Mouse (Mus musculus) midbrain, embryonic 12.5 days (tissue): ENCODE results near the gene Nmi. TPM values are rescaled to one million over a fixed set of nuclear protein-coding genes. Genes with fewer than 3 reads are reported as not detected.

ENCODE experiments used
- ATAC-seq: fragments of 200-750 bp; cut with Nextera tagmentation; 2 replicates; pipeline ENCODE4 v1.8.0; 2017; ENCODE audit warnings: low read depth, moderate TSS enrichment, moderate library complexity; ENCODE audit not compliant: low FRiP score
- H3K27ac ChIP-seq: fragments of 300-500 bp; sonication (generic); replicated peaks from 2 replicates; pipeline ENCODE4 v1.5.1; 2016; ENCODE audit warnings: mild to moderate bottlenecking
- H3K27me3 ChIP-seq: fragments of 300-500 bp; sonication (generic); 2 replicates; pipeline ENCODE4 v1.6.1; 2016; ENCODE audit warnings: mild to moderate bottlenecking
- H3K36me3 ChIP-seq: fragments of 300-500 bp; sonication (generic); 2 replicates; pipeline ENCODE4 v1.6.1; 2016
- H3K4me1 ChIP-seq: fragments of 300-500 bp; sonication (generic); 2 replicates; pipeline ENCODE4 v1.6.1; 2016
- H3K4me2 ChIP-seq: fragments of 300-500 bp; sonication (generic); replicated peaks from 2 replicates; pipeline ENCODE4 v1.6.1; 2016; ENCODE audit warnings: mild to moderate bottlenecking, moderate library complexity
- H3K4me3 ChIP-seq: fragments of 300-500 bp; sonication (generic); 2 replicates; pipeline ENCODE4 v1.5.1; 2016; ENCODE audit warnings: mild to moderate bottlenecking
- H3K9ac ChIP-seq: fragments of 300-500 bp; sonication (generic); replicated peaks from 2 replicates; pipeline ENCODE4 v1.6.1; 2016; ENCODE audit warnings: mild to moderate bottlenecking, moderate library complexity
- H3K9me3 ChIP-seq: fragments of 300-500 bp; sonication (generic); 2 replicates; pipeline ENCODE4 v1.6.1; 2016; ENCODE audit warnings: mild to moderate bottlenecking
- WGBS: fragments of 180-500 bp; shearing (Covaris S2); methylation state at CpG from one replicate; pipeline ENCODE4 v1.1.7; 2016; 5-methylcytosine and 5-hydroxymethylcytosine counted together
- polyA plus RNA-seq: library from polyadenylated mRNA; unstranded; fragments of >200 nt; fragmentation: Nextera tagmentation; extraction: Ambion mirVana; gene quantifications from 2 replicates; pipeline ENCODE4 v1.2.1, GENCODE M21; 2016

The Nmi gene
- polyA plus RNA-seq, 1 experiment from 2014 or later = 5.1 TPM

DNA sequence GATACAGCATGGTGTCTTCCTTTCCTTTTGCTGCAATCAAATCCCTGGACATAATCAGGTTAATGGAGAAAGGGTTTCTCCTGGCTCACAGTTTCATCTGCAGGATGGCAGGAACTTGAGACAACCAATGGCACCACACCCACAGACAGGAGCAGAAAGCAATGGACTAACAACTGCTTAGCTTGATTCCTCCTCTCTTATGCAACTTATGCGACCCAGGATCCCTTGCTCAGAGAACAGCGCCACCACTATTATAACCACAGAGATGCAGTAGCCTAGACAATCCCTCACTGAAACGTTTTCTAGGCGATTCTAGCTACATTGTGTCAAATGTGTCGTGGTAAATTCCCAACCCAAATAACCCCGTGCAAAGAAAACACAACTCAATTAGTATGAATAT is 36.3 kb downstream of the Nmi start:
- Histone ChIP-seq H3K36me3 (no peaks in the 10 kb centered on the region), H3K4me1 (peaks cover 8% of the 10 kb centered on the region), H3K4me3 (no peak overlapping the region), H3K27me3 (peaks cover 9% of the 10 kb centered on the region), H3K27ac (no peak overlapping the region), H3K4me2 (no peak overlapping the region), H3K9ac (no peak overlapping the region), H3K9me3 (no peaks in the 10 kb centered on the region)
- ATAC-seq = no peak
- WGBS = 75% methylated on average over 6 of the region's 6 CpGs

DNA sequence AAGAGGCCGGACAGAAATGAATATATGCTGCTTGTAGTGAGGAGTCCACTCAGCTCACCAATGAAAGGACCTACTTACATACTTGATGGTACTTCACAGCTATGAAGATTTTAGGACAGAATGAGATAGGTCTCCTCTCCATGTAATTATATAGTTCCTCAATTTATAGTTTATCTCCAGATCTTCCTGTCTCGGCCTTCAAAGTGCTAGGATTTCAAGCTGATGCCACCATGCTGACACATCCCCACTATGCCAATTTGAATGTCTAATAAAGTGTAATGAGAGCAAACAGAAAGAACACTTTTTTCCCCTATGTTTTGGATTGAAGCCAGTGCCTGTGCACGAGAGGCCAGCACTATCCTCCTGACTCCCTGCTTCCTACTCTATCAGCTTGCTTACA is 36.7 kb downstream of the Nmi start:
- H3K27ac ChIP-seq = no peak overlapping the region
- H3K27me3 ChIP-seq = peaks cover 9% of the 10 kb centered on the region
- no peaks in the 10 kb centered on the region for H3K36me3 ChIP-seq
- no peaks in the 10 kb centered on the region for H3K9me3 ChIP-seq
- no peak overlapping the region for H3K4me2 ChIP-seq
- no peak overlapping the region for H3K9ac ChIP-seq
- H3K4me1 ChIP-seq = peaks cover 8% of the 10 kb centered on the region
- 90% methylated on average over 3 of the region's 3 CpGs for WGBS
- no peak for ATAC-seq
- no peak overlapping the region for H3K4me3 ChIP-seq

DNA sequence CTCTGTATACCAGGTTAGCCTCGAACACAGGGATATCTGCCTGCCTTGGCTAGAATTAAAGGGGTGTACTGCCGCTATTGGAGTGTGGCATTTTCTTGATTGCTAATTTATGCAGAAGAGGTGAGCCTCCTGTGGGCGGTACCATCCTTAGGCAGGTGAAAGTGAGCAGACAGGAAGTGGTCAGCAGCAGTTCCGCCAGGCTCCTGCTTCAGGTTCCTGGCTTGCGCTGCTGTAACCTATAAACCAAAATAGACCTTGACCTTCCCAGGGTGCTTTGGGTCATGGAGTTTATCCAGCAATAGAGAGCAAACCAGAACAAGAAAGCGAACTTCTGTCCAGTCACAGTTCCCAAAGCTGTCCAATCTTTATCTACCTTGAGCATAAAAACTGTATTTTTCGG is 37.4 kb downstream of the Nmi start:
- H3K27ac ChIP-seq = no peak overlapping the region
- H3K36me3 ChIP-seq = no peaks in the 10 kb centered on the region
- H3K27me3 ChIP-seq = peaks cover 9% of the 10 kb centered on the region
- H3K4me2 ChIP-seq = no peak overlapping the region
- H3K9ac ChIP-seq = no peak overlapping the region
- ATAC-seq = no peak
- no peak overlapping the region for H3K4me3 ChIP-seq
- no peaks in the 10 kb centered on the region for H3K9me3 ChIP-seq
- H3K4me1 ChIP-seq = peaks cover 8% of the 10 kb centered on the region
- WGBS = 91% methylated on average over 7 of the region's 7 CpGs

DNA sequence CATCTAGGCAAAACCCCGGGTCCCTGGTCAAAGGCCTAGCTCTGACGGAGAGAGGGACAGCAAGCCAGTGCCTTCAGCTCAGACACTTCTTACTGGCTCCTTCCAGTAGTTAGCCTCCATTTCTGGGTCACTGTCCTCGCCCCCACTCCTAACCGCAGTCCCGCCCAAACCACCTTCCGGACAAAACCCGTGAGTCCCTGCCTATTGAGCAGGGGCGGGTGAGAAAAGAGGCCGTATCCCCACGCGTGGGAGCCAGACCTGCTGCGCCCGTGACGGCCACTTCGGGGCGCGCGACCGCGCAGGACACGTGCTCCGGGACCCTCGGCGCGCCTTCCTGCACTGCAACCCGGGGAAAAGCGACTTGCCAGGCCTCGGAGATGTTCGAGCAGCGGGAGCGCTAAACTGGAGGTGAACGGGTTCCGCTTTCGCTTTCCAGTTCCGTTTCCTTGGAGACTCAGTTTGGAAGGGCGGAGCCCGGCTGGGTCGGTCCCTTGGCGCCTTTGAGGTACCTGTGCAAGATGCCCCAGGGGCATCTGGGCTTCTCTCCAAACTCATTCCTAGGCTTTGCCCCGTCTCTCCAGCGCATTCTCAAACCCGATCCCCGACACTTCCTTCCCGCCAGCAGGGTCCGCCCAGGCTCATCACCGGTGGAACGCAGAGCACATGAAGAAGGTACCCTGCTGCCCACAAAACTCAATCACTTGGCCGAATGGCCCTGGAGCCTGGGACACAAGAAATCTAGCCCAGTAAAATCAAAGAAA is 38.5 kb downstream of the Nmi start, which contains the start of gene Rbm43:
TSS of gene Rbm43 (minus strand) at position 590 of the 761 bp plus-strand sequence.
- WGBS = 2% methylated on average over 46 of the region's 48 CpGs
- Histone ChIP-seq H3K36me3 (no peaks in the 10 kb centered on the region), H3K27ac (no peak within 1 kb of the TSS)

DNA sequence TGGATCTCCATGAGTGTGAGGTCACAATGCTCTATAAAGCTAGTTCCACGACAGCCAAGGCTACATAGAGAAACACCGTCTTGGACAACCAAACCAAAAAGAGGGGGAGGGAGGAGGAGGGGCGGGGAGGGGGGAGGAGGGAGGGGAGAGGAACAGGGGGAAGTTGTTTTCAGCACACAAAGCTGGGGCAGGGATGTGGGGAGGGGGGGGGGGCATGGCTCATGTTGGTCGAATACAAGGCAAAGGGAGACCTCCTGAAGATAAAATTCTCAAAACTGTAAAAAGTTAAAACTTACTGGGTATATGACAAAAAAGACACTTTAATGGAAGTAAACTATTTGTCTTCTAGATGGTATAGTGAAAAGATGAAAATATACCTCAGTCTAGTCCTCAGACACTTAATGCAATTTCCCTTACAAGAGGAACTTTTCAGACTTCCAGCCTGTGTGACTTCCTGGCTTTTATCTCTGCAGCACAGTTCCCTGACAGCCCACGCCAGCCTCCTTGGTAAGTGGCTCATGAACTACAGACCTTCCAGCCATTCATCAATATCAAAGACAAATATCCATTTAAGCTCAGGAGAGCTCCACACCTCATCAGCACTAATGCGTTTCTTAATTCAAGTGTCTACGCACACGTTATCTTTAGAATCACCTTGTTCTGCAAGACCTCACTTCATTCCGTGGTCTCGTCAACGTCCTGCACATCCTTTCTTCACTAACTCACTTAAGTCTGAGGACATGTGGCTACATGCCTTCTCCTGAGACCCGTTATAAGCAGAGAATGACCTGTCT is 39.8 kb downstream of the Nmi start:
- Histone ChIP-seq H3K9ac (no peak overlapping the region), H3K4me2 (no peak overlapping the region), H3K27ac (no peak overlapping the region), H3K9me3 (no peaks in the 10 kb centered on the region), H3K4me3 (no peak overlapping the region), H3K36me3 (no peaks in the 10 kb centered on the region), H3K4me1 (peaks cover 8% of the 10 kb centered on the region), H3K27me3 (peaks cover 9% of the 10 kb centered on the region)
- WGBS = 71% methylated on average over 12 of the region's 12 CpGs
- ATAC-seq = no peak

More for the DNA sequence above, 38.5 kb downstream of the Nmi start, which contains the start of gene Rbm43:
- Histone ChIP-seq H3K9me3 (no peaks in the 10 kb centered on the region), H3K9ac (peak within 1 kb of the TSS; percentile 60), H3K4me1 (peaks cover 8% of the 10 kb centered on the region), H3K4me3 (peak within 1 kb of the TSS; percentile 49), H3K27me3 (peaks cover 9% of the 10 kb centered on the region), H3K4me2 (peak within 1 kb of the TSS; percentile 82)
- peak; percentile 85 for ATAC-seq

DNA sequence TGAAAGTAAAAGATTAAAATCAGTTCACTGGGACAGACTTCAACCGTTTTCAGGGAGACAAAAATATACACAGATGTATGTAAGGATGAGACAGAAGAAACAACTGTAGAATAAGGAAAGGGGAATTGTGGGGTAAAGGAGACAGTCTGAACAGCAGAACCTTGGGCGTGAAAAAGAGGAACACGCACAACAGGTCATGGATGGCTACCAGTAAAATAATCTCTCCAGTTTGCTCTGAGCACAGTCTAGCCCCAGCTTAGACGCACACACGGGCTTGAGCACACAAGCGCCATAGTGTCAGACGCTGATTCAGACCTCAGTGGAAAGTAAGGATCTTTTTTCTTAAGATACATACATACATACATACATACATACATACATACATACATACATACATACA is 42.1 kb downstream of the Nmi start:
- Histone ChIP-seq H3K27ac (no peak overlapping the region), H3K4me2 (no peak overlapping the region), H3K4me1 (peaks cover 8% of the 10 kb centered on the region), H3K9ac (no peak overlapping the region), H3K36me3 (no peaks in the 10 kb centered on the region), H3K9me3 (no peaks in the 10 kb centered on the region), H3K27me3 (peaks cover 9% of the 10 kb centered on the region), H3K4me3 (no peak overlapping the region)
- no peak for ATAC-seq
- WGBS = 90% methylated on average over 7 of the region's 7 CpGs

DNA sequence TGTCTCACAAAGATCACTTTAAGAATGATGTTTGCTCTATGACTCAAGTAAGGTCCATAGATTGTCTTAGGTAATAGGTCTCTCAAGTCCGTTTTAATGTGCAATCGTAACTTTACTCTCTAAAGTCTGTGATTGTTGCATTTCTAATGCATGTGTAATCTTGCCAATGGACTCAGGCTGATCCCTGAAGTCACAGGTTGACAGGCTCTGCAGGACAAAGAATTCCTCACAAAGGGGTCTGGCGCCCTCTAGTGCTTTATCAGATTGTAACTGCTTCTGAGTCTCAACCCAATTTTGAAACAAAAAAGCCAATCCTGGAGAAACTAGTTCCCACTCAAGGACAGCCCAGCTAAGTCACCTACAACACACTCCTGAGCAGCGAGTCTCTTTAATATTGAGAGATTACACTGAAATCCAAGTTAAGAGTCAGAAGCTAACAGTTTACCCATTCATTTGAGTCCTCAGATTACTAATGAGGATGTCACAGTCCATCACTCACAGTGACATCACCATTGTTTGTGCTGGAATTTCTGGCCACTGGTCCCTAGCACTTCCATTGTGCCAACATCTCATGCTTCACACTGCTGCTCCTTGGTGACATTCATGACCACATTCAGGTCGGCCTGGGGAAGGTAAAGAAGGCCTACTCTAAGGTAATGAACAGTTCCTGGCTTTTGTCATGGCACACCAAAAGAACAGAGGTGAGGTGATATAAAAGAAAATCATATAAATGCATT is 58.2 kb downstream of the Nmi start:
- no peak overlapping the region for H3K4me2 ChIP-seq
- 14% methylated on average over 5 of the region's 5 CpGs for WGBS

DNA sequence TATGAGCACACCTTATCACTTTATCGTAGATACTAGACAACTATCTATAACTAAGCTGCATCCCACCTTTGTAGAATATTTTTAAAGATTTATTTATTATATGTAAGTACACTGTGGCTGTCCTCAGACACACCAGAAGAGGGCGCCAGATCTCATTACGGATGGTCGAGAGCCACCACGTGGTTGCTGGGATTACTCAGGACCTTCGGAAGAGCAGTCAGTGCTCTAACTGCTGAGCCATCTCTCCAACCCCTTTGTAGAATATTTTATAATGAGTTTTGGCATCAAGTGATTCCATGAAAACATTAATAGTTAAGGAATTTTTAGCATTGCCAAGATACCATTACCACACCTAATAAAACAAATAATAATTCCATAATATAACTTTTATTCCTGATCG is 58.8 kb downstream of the Nmi start:
- no peak overlapping the region for H3K9ac ChIP-seq
- no peak overlapping the region for H3K27ac ChIP-seq
- H3K36me3 ChIP-seq = no peaks in the 10 kb centered on the region
- WGBS = 58% methylated on average over 7 of the region's 7 CpGs
- ATAC-seq = no peak
- no peak overlapping the region for H3K4me3 ChIP-seq
- H3K9me3 ChIP-seq = no peaks in the 10 kb centered on the region
- H3K27me3 ChIP-seq = peaks cover 3% of the 10 kb centered on the region
- H3K4me1 ChIP-seq = no peaks in the 10 kb centered on the region
- no peak overlapping the region for H3K4me2 ChIP-seq

More for the DNA sequence above, 58.2 kb downstream of the Nmi start:
- H3K36me3 ChIP-seq = no peaks in the 10 kb centered on the region
- no peak overlapping the region for H3K9ac ChIP-seq
- H3K9me3 ChIP-seq = no peaks in the 10 kb centered on the region
- no peaks in the 10 kb centered on the region for H3K4me1 ChIP-seq
- H3K4me3 ChIP-seq = no peak overlapping the region
- no peak overlapping the region for H3K27ac ChIP-seq
- ATAC-seq = peak; percentile 69
- peaks cover 3% of the 10 kb centered on the region for H3K27me3 ChIP-seq

DNA sequence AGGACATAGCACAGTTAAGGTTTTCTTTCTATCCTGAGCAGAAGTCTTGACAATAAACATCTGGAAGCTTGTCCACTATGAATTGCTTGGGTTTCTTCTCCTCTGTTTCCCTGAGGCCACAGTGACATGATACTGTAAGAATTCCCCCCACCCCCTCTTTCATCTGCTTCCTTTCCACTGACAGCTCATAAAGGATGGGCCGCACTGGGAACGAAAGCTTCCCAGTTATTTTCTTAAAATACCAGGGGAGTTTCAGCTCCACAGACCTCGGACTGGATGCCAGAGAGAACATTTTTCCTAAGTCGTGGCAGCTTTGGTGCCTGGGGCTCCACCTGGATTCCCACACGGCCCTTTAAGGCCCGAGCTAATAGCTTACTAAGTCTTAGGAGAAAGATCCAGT is 60.6 kb downstream of the Nmi start:
- Histone ChIP-seq H3K4me2 (no peak overlapping the region), H3K9me3 (no peaks in the 10 kb centered on the region), H3K9ac (no peak overlapping the region), H3K4me1 (no peaks in the 10 kb centered on the region), H3K27ac (no peak overlapping the region), H3K27me3 (peaks cover 3% of the 10 kb centered on the region), H3K4me3 (no peak overlapping the region), H3K36me3 (no peaks in the 10 kb centered on the region)
- no peak for ATAC-seq
- 63% methylated on average over 6 of the region's 6 CpGs for WGBS

DNA sequence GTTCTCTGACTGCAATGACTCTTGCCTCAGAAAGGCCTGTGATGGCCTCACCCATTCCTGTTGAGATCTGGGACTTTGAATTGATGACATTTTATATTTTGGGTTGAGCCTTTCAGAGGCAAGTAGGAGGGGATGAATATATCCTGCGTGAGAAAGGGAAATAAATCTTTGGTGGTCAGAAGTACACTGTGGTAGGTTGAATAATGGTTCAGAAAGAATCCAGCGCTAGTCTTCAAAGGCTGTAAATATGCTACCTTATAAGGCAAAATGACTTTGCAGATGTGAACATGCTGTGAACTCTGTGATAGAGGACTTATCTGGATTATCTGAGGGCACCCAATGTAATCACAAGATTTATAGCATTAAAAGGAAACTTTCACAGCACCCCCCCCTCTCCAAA is 61.4 kb downstream of the Nmi start:
- H3K9me3 ChIP-seq = no peaks in the 10 kb centered on the region
- H3K4me1 ChIP-seq = no peaks in the 10 kb centered on the region
- no peak overlapping the region for H3K9ac ChIP-seq
- no peak overlapping the region for H3K4me2 ChIP-seq
- no peaks in the 10 kb centered on the region for H3K36me3 ChIP-seq
- H3K27ac ChIP-seq = no peak overlapping the region
- H3K27me3 ChIP-seq = peaks cover 3% of the 10 kb centered on the region
- 88% methylated on average over 2 of the region's 2 CpGs for WGBS
- ATAC-seq = no peak
- H3K4me3 ChIP-seq = no peak overlapping the region

DNA sequence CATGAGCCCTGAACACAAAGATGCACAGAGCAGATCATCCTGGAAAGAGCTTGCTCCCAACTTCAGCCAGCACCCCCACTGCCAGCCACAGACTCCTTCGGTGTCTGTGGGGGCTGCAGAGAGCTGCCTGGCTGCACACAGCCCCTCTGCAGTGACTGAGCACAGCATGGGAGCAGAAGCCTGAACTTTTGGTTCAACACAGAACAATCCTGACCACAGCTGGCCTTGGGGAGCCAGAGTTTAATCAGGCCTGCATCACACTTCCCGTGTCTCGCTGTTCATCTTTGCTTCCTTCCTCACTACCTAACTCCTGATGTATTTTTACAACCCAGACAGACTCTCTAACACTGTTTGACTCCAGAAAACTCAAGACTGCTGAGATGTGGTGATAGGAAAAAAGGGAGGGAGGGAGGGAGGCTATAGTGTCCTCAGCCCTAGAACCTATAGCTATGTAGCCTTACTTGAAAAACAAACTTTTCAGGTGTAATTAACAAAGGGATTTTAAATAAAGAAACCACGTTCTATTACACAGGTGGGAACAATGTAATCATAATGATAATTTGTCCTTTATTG is 65.7 kb downstream of the Nmi start:
- ATAC-seq = no peak
- Histone ChIP-seq H3K4me3 (no peak overlapping the region), H3K9ac (no peak overlapping the region), H3K36me3 (no peaks in the 10 kb centered on the region), H3K27ac (no peak overlapping the region), H3K4me2 (no peak overlapping the region), H3K9me3 (no peaks in the 10 kb centered on the region), H3K4me1 (no peaks in the 10 kb centered on the region), H3K27me3 (no peaks in the 10 kb centered on the region)
- WGBS = 51% methylated on average over 4 of the region's 4 CpGs
